ENCODE assay signal across 30 mouse cellular contexts in the genomic region with DNA sequence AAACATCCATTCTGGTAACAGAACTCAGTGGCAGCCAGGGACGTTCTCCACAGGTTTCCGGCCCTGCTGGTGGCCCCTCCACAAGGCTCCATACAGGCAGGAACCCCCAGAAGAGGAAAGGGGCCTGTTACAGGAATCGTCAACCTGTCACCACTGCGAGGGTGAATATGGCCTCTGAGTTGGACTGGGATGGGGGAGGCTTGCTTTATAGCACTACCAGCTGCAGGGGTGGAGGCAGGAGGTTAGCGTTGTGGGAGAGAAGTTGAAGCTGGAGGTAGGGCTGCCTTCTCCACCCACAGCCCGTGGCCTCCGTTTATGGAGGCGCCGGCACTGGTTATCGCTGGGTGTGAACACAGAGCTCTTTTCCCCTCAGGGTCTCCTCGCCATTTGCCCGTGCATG. TPM values are rescaled to one million over a fixed set of nuclear protein-coding genes. Genes with fewer than 3 reads are reported as not detected.
DNase-seq lines count a peak whose midpoint lies in the region; ATAC-seq and TF ChIP-seq lines count a peak whose summit lies in the region.
"Had no signal": no experiment of that assay in that cellular context is flagged by ENCODE, and none has a peak within 500 bp of the region (broad histone marks: within the 10 kb centered on the region; RNA-seq: fewer than 3 reads in every experiment).

No protein-coding gene starts in this region.

- 0 out of 2 replicates have a peak, but pooled peaks have one; percentile 47 for ATAC-seq in limb, embryonic 11.5 days (ENCODE audit: insufficient number of reproducible peaks, low FRiP score, low TSS enrichment, low read depth)
- ATAC-seq in neutrophil, adult 5-6 weeks (ENCODE audit: extremely low read depth, insufficient number of reproducible peaks, low FRiP score, poor library complexity, severe bottlenecking), result 0 out of 2 replicates have a peak, but pooled peaks have one; percentile 13
- ATAC-seq: forebrain, embryonic 14.5 days; forebrain, postnatal 0 days; Patski had no signal

- peaks cover 8% of the 10 kb centered on the region for H3K4me1 ChIP-seq in E14TG2a.4 (replicated peaks; ENCODE audit: low read depth, low read length)
- H3K4me1 ChIP-seq in limb, embryonic 11.5 days (ENCODE audit: control insufficient read depth, insufficient read depth, low read length), result peaks cover 9% of the 10 kb centered on the region
- H3K4me1 ChIP-seq: embryonic facial prominence, embryonic 12.5 days; embryonic facial prominence, embryonic 15.5 days; hindbrain, embryonic 12.5 days; hindbrain, embryonic 15.5 days had no signal

- 30% methylated on average over 12 of the region's 12 CpGs for WGBS in limb, embryonic 11.5 days

- no peaks in the 10 kb centered on the region for H3K36me3 ChIP-seq in E14TG2a.4 (ENCODE audit: insufficient read depth, low read length)
- H3K36me3 ChIP-seq in limb, embryonic 11.5 days (ENCODE audit: control insufficient read depth, insufficient read depth, low read length), result no peaks in the 10 kb centered on the region
- H3K36me3 ChIP-seq: embryonic facial prominence, embryonic 12.5 days; embryonic facial prominence, embryonic 15.5 days; G1E; heart, embryonic 10.5 days; heart, embryonic 13.5 days; hindbrain, embryonic 12.5 days; hindbrain, embryonic 15.5 days had no signal

- no peak overlapping the region for H3K27ac ChIP-seq in limb, embryonic 11.5 days (replicated peaks; ENCODE audit: low read depth, low read length)
- H3K27ac ChIP-seq: embryonic facial prominence, embryonic 12.5 days; embryonic facial prominence, embryonic 15.5 days; heart, embryonic 10.5 days; heart, embryonic 13.5 days; hindbrain, embryonic 12.5 days; hindbrain, embryonic 15.5 days had no signal

- no peak for TF ChIP-seq CTCF in E14TG2a.4 (conservative IDR thresholded peaks at IDR 0.05; ENCODE audit: low read length)

- H3K27me3 ChIP-seq in E14TG2a.4 (ENCODE audit: insufficient read depth, low read length), result peaks cover 48% of the 10 kb centered on the region
- peaks cover 16% of the 10 kb centered on the region for H3K27me3 ChIP-seq in limb, embryonic 11.5 days (ENCODE audit: control insufficient read depth, insufficient read depth, low read length)
- H3K27me3 ChIP-seq: Patski had no signal

- no peaks in the 10 kb centered on the region for H3K9me3 ChIP-seq in E14TG2a.4 (ENCODE audit: low read length)
- no peaks in the 10 kb centered on the region for H3K9me3 ChIP-seq in limb, embryonic 11.5 days (ENCODE audit: control insufficient read depth, low read length)
- H3K9me3 ChIP-seq: embryonic facial prominence, embryonic 12.5 days; embryonic facial prominence, embryonic 15.5 days; G1E; heart, embryonic 10.5 days; heart, embryonic 13.5 days; hindbrain, embryonic 12.5 days; hindbrain, embryonic 15.5 days had no signal

- peak; percentile 49 for DNase-seq in forelimb bud, embryonic 11.5 days (ENCODE audit: low read depth, low spot score)
- peak; percentile 54 for DNase-seq in limb, embryonic 11.5 days (ENCODE audit: low spot score)
- no peak for DNase-seq in yolk sac, embryonic 10.5 days (ENCODE audit: low spot score)
- no peak for DNase-seq in embryo, embryonic 10 days (ENCODE audit: low spot score)
- DNase-seq: adrenal gland, postnatal 10 days; adrenal gland, postnatal 36 days; cerebellum, adult 18-20 months; cerebellum, adult 9-10 months; cerebellum, postnatal 14 days; forebrain, postnatal 0 days; gastrocnemius, postnatal 25 days; heart, adult 18-20 months; heart, postnatal 14 days; heart, postnatal 4 days had no signal

- peak overlapping the region; percentile 33 for H3K4me3 ChIP-seq in E14TG2a.4 (replicated peaks; ENCODE audit: low read length)
- no peak overlapping the region for H3K4me3 ChIP-seq in limb, embryonic 11.5 days (ENCODE audit: low read depth, low read length)
- H3K4me3 ChIP-seq: embryonic facial prominence, embryonic 12.5 days; embryonic facial prominence, embryonic 15.5 days; heart, embryonic 10.5 days; heart, embryonic 13.5 days; hindbrain, embryonic 12.5 days; hindbrain, embryonic 15.5 days had no signal

- peak overlapping the region; percentile 18 for H3K9ac ChIP-seq in limb, embryonic 11.5 days (ENCODE audit: low read length)
- H3K9ac ChIP-seq: embryonic facial prominence, embryonic 12.5 days; embryonic facial prominence, embryonic 15.5 days; forebrain, postnatal 0 days; heart, embryonic 13.5 days; hindbrain, embryonic 12.5 days; hindbrain, embryonic 15.5 days had no signal

- no peak overlapping the region for H3K4me2 ChIP-seq in limb, embryonic 11.5 days (ENCODE audit: low read depth, severe bottlenecking)
- H3K4me2 ChIP-seq: embryonic facial prominence, embryonic 12.5 days; embryonic facial prominence, embryonic 15.5 days; heart, embryonic 13.5 days; hindbrain, embryonic 12.5 days; hindbrain, embryonic 15.5 days had no signal

RNA-seq across cellular contexts. Expression of a gene that starts 20.4 kb away (rescaled TPM):
- polyA plus RNA-seq in limb, embryonic 11.5 days (2014; fragmentation: Nextera tagmentation; extraction: Ambion mirVana), result 25.1 and 29.7 TPM in 2 replicates
- not detected in 2 replicates for total RNA-seq in neutrophil, adult 5-6 weeks (2017)
- total RNA-seq: adrenal gland, adult 18-20 months; adrenal gland, postnatal 10 days; adrenal gland, postnatal 36 days; forebrain, postnatal 0 days; G1E; heart, adult 18-20 months; heart, postnatal 14 days; heart, postnatal 4 days had no signal
- polyA plus RNA-seq: embryonic facial prominence, embryonic 12.5 days; forebrain, embryonic 11.5 days; forebrain, embryonic 14.5 days; forebrain, postnatal 0 days; G1E; heart, embryonic 10.5 days; heart, embryonic 13.5 days; heart, embryonic 16.5 days; hindbrain, embryonic 12.5 days; hindbrain, embryonic 15.5 days had no signal

RNA-seq across cellular contexts. Expression of a gene that starts 32.2 kb away (rescaled TPM):
- 3.8 and 5.1 TPM in 2 replicates for polyA plus RNA-seq in limb, embryonic 11.5 days (2014; fragmentation: Nextera tagmentation; extraction: Ambion mirVana)
- total RNA-seq in neutrophil, adult 5-6 weeks (2017), result not detected in 2 replicates
- total RNA-seq: adrenal gland, adult 18-20 months; adrenal gland, postnatal 10 days; adrenal gland, postnatal 36 days; forebrain, postnatal 0 days; G1E; gastrocnemius, adult 8-10 months; gastrocnemius, postnatal 25 days; heart, adult 18-20 months; heart, postnatal 14 days; heart, postnatal 4 days had no signal
- polyA plus RNA-seq: C2C12; embryonic facial prominence, embryonic 15.5 days; forebrain, embryonic 11.5 days; forebrain, embryonic 14.5 days; forebrain, postnatal 0 days; G1E; heart, embryonic 13.5 days; heart, embryonic 16.5 days; Patski had no signal

RNA-seq across cellular contexts. Expression of a gene that starts 35.5 kb away (rescaled TPM):
- polyA plus RNA-seq in limb, embryonic 11.5 days (2014; fragmentation: Nextera tagmentation; extraction: Ambion mirVana), result 66.3 and 78.0 TPM in 2 replicates
- total RNA-seq in neutrophil, adult 5-6 weeks (2017), result not detected in 2 replicates
- total RNA-seq: adrenal gland, adult 18-20 months; adrenal gland, postnatal 10 days; adrenal gland, postnatal 36 days; forebrain, postnatal 0 days; G1E; heart, adult 18-20 months; heart, postnatal 14 days; heart, postnatal 4 days had no signal
- polyA plus RNA-seq: embryonic facial prominence, embryonic 15.5 days; forebrain, embryonic 11.5 days; forebrain, embryonic 14.5 days; forebrain, postnatal 0 days; G1E; heart, embryonic 13.5 days; heart, embryonic 16.5 days; hindbrain, embryonic 12.5 days; hindbrain, embryonic 15.5 days had no signal

RNA-seq across cellular contexts. Expression of a gene that starts 40.4 kb away (rescaled TPM):
- 274 and 278 TPM in 2 replicates for polyA plus RNA-seq in limb, embryonic 11.5 days (2014; fragmentation: Nextera tagmentation; extraction: Ambion mirVana)
- total RNA-seq in neutrophil, adult 5-6 weeks (2017), result not detected in 2 replicates
- total RNA-seq: forebrain, postnatal 0 days; heart, adult 18-20 months; heart, postnatal 14 days; heart, postnatal 4 days had no signal
- polyA plus RNA-seq: embryonic facial prominence, embryonic 15.5 days; forebrain, embryonic 11.5 days; forebrain, embryonic 14.5 days; forebrain, postnatal 0 days; G1E; heart, embryonic 13.5 days; heart, embryonic 16.5 days; hindbrain, embryonic 12.5 days had no signal

RNA-seq across cellular contexts. Expression of a gene that starts 50.2 kb away (rescaled TPM):
- 86.7 and 90.5 TPM in 2 replicates for polyA plus RNA-seq in limb, embryonic 11.5 days (2014; fragmentation: Nextera tagmentation; extraction: Ambion mirVana)
- not detected in 2 replicates for total RNA-seq in neutrophil, adult 5-6 weeks (2017)
- total RNA-seq: forebrain, postnatal 0 days; heart, adult 18-20 months; heart, postnatal 14 days; heart, postnatal 4 days had no signal
- polyA plus RNA-seq: embryonic facial prominence, embryonic 12.5 days; forebrain, embryonic 11.5 days; forebrain, embryonic 14.5 days; forebrain, postnatal 0 days; G1E had no signal

Comparison
In these comparisons a context has a peak if more than half of its experiments do, and no peak if none do; other contexts are left out.
1. DNase-seq: peak in forelimb bud, embryonic 11.5 days (single experiment) and limb, embryonic 11.5 days (single experiment); none in yolk sac, embryonic 10.5 days (single experiment) and embryo, embryonic 10 days (single experiment).